Mouse (Mus musculus) liver, adult 10 weeks (tissue): ENCODE data around the gene Frem1. TPM values are rescaled to one million over a fixed set of nuclear protein-coding genes. Genes with fewer than 3 reads are reported as not detected.

Experiments
- polyA plus RNA-seq: library from polyadenylated mRNA; stranded (reverse); fragments of 350-450 nt; fragmentation: Illumina TruSeq; extraction: RNeasy Lipid Tissue Mini Kit (QIAGEN cat#74804); gene quantifications from one replicate; pipeline ENCODE4 v1.2.3, GENCODE M21; 2014; ENCODE audit warnings: low read depth, low replicate concordance

The Frem1 gene
- polyA plus RNA-seq, result 0.21 TPM

GRCm38 (mm10) chr4:83051634-83052577, at the start of gene Frem1:
Frem1 (minus strand) TSS chr4:83052339.

GRCm38 (mm10) chr4:82884636-82885534, 167.3 kb downstream of the Frem1 start, which contains the start of gene Cer1:
Cer1 (minus strand) TSS chr4:82885148.

GRCm38 (mm10) chr4:82859131-82860125, 192.7 kb downstream of the Frem1 start, which contains the start of gene Zdhhc21:
Zdhhc21 (minus strand) TSS chr4:82859958.

Other genes starting within 250 kb of the Frem1 start
- 8.1 TPM for gene Zdhhc21, start 192.4 kb downstream of the Frem1 start, polyA plus RNA-seq
- not detected for gene Cer1, start 167.2 kb downstream of the Frem1 start, polyA plus RNA-seq